Mouse (Mus musculus) ovary, adult 18-20 months (tissue): ENCODE measurements around the gene Arid3c.

Experiments used
- DNase-seq: peaks from one replicate; pipeline ENCODE4 v3.0.0; 2022; ENCODE audit warnings: low spot score, mixed read lengths

Arid3c gene

GRCm38 (mm10) chr4:41745021-41745420 lies 14.1 kb upstream of the Arid3c start:
- DNase-seq = no peak

GRCm38 (mm10) chr4:41744131-41744530 lies 13.2 kb upstream of the Arid3c start:
- DNase-seq = no peak

- DNase-seq = peak; percentile 90
These were observed 10.2 kb upstream of the Arid3c start for GRCm38 (mm10) chr4:41741158-41741560.

- DNase-seq = peak; percentile 42
These were observed 9.6 kb upstream of the Arid3c start for GRCm38 (mm10) chr4:41740380-41741157.

GRCm38 (mm10) chr4:41739260-41739659 lies 8.3 kb upstream of the Arid3c start:
- DNase-seq = no peak

- DNase-seq = no peak
These were observed 7.3 kb upstream of the Arid3c start for GRCm38 (mm10) chr4:41738256-41738603.

- DNase-seq = no peak
These were observed 6.8 kb upstream of the Arid3c start for GRCm38 (mm10) chr4:41737602-41738255.

- no peak for DNase-seq
These were observed 3.9 kb downstream of the Arid3c start for GRCm38 (mm10) chr4:41726826-41727621.

GRCm38 (mm10) chr4:41722918-41723351 lies 8.0 kb downstream of the Arid3c start, which contains the start of gene Dctn3:
Gene Dctn3 (minus strand): TSS chr4:41723170.
- DNase-seq = peak; percentile 88

- no peak for DNase-seq
These were observed 14.1 kb downstream of the Arid3c start for GRCm38 (mm10) chr4:41716834-41717233.

GRCm38 (mm10) chr4:41715596-41715995 lies 15.3 kb downstream of the Arid3c start:
- no peak for DNase-seq

- DNase-seq = no peak
These were observed 15.9 kb downstream of the Arid3c start for GRCm38 (mm10) chr4:41715082-41715481.

GRCm38 (mm10) chr4:41714276-41714675 lies 16.7 kb downstream of the Arid3c start:
- no peak for DNase-seq

GRCm38 (mm10) chr4:41713197-41714067 lies 17.5 kb downstream of the Arid3c start, which contains the start of gene Rpp25l:
Gene Rpp25l (minus strand): TSS chr4:41713534.
- DNase-seq = peak; percentile 57

GRCm38 (mm10) chr4:41712421-41713196 lies 18.3 kb downstream of the Arid3c start:
- no peak for DNase-seq

GRCm38 (mm10) chr4:41711705-41712375 lies 19.1 kb downstream of the Arid3c start:
- DNase-seq = no peak

GRCm38 (mm10) chr4:41710229-41710628 lies 20.7 kb downstream of the Arid3c start:
- DNase-seq = no peak

GRCm38 (mm10) chr4:41708192-41708745 lies 22.7 kb downstream of the Arid3c start:
- DNase-seq = no peak

- DNase-seq = no peak
These were observed 23.9 kb downstream of the Arid3c start for GRCm38 (mm10) chr4:41707011-41707535.
